Mouse (Mus musculus) limb, embryonic 15.5 days (tissue): Measurements from ENCODE around the gene Vmn2r108. TPM values are rescaled to one million over a fixed set of nuclear protein-coding genes. Genes with fewer than 3 reads are reported as not detected.
"Not testable (repeated sequence)": the region's sequence is repeated elsewhere in the genome, so short reads cannot be mapped to it uniquely, and the experiment has no call there.

Experiments used
- ATAC-seq: fragments of 200-750 bp; cut with Nextera tagmentation; 2 replicates; pipeline ENCODE4 v1.8.0; 2017; ENCODE audit warnings: low read depth, moderate TSS enrichment; ENCODE audit not compliant: insufficient number of reproducible peaks, low FRiP score, low TSS enrichment
- H3K27ac ChIP-seq: fragments of 300-500 bp; sonication (generic); 2 replicates; pipeline ENCODE4 v1.5.1; 2015; ENCODE audit warnings: moderate library complexity, mild to moderate bottlenecking, inconsistent platforms
- H3K27me3 ChIP-seq: fragments of 300-500 bp; sonication (generic); 2 replicates; pipeline ENCODE4 v1.6.1; 2015; ENCODE audit warnings: inconsistent platforms
- H3K36me3 ChIP-seq: fragments of 300-500 bp; sonication (generic); 2 replicates; pipeline ENCODE4 v1.6.1; 2015; ENCODE audit warnings: inconsistent platforms
- H3K4me1 ChIP-seq: fragments of 300-500 bp; sonication (generic); 2 replicates; pipeline ENCODE4 v1.6.1; 2015; ENCODE audit warnings: inconsistent platforms
- H3K4me2 ChIP-seq: fragments of 300-500 bp; sonication (generic); 2 replicates; pipeline ENCODE4 v1.6.1; 2015; ENCODE audit warnings: mild to moderate bottlenecking, inconsistent platforms
- H3K4me3 ChIP-seq: fragments of 300-500 bp; sonication (generic); 2 replicates; pipeline ENCODE4 v1.5.1; 2015; ENCODE audit warnings: mild to moderate bottlenecking, inconsistent platforms
- H3K9ac ChIP-seq: fragments of 300-500 bp; sonication (generic); 2 replicates; pipeline ENCODE4 v1.6.1; 2015; ENCODE audit warnings: inconsistent platforms
- H3K9me3 ChIP-seq: fragments of 300-500 bp; sonication (generic); 2 replicates; pipeline ENCODE4 v1.6.1; 2016; ENCODE audit warnings: inconsistent platforms
- WGBS: fragments of 180-500 bp; shearing (Covaris S2); methylation state at CpG from one replicate; pipeline ENCODE4 v1.1.7; 2015; 5-methylcytosine and 5-hydroxymethylcytosine counted together
- polyA plus RNA-seq: library from polyadenylated mRNA; unstranded; fragments of >200 nt; fragmentation: Nextera tagmentation; extraction: Ambion mirVana; gene quantifications from 2 replicates; pipeline ENCODE4 v1.2.1, GENCODE M21; 2015

The Vmn2r108 gene
- not detected in 2 replicates for polyA plus RNA-seq

DNA sequence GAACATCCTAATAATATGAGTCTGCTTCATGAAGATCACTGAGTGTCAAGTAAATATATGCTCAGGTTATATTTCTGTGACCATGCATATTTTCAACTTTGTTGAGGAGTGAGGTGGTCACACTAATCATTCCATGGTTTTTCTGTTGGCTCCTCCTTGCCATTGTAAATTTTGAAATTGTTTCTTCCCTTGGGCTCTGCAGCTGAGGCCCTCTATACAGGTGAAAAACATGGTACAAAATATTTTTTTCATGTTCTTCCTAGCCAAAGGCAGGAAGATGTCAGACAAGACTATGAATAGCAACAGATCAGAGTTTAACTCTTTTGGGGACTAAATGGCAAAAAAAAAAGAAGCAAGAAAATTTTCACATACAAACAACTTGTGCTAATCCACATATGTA, at the start of gene Vmn2r108:
Gene Vmn2r108 (minus strand): TSS at position 101 of the 400 bp plus-strand sequence.
- no peak within 1 kb of the TSS for H3K4me2 ChIP-seq
- no peaks in the 10 kb centered on the region for H3K27me3 ChIP-seq
- no peaks in the 10 kb centered on the region for H3K4me1 ChIP-seq
- H3K36me3 ChIP-seq = no peaks in the 10 kb centered on the region
- H3K27ac ChIP-seq = no peak within 1 kb of the TSS
- H3K4me3 ChIP-seq = no peak within 1 kb of the TSS
- no peaks in the 10 kb centered on the region for H3K9me3 ChIP-seq
- H3K9ac ChIP-seq = no peak within 1 kb of the TSS
- ATAC-seq = no peak

DNA sequence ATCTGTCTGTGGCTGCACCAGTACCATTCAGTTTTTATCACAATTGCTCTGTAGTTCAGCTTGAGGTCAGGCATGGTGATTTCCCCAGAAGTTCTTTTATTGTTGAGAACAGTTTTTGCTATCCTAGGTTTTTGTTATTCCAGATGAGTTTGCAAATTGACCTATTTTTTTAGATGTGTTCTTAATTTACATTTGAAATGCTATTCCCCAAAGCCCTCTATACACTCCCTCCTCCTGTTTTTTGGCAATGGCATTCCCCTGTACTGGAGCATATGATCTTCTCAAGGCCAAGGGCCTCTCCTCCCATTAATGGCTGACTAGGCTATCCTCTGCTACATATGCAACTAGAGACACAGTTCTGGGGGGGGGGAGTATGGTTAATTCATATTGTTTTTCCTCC, 27.1 kb upstream of the Vmn2r108 start:
- H3K9ac ChIP-seq, ATAC-seq, H3K4me2 ChIP-seq, H3K27ac ChIP-seq, H3K27me3 ChIP-seq, H3K36me3 ChIP-seq, H3K4me1 ChIP-seq, H3K9me3 ChIP-seq, H3K4me3 ChIP-seq: not testable (repeated sequence)

DNA sequence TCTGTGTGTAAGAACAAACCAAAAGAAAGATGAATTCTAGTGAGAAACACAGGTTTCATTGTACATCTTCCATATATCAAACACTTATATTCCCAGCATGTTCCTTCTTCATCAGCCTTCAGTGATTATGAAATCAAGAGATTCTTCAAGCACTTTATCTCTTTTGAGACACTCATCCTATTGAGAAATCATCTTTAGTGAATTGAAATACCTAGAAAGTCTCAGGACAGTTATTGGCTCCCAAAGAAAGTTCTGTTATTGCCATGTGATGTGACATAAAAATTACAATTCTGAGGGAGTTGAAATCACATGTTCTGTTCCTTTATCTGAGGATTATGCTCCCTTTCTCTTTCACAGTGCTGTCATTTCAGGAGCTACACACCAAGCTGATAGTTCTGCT, 16.7 kb upstream of the Vmn2r108 start, which contains the start of gene Vmn1r225:
Gene Vmn1r225 (plus strand): TSS at position 301 of the 400 bp plus-strand sequence.
- no peak within 1 kb of the TSS for H3K4me2 ChIP-seq
- no peak for ATAC-seq
- no peaks in the 10 kb centered on the region for H3K27me3 ChIP-seq
- no peaks in the 10 kb centered on the region for H3K4me1 ChIP-seq
- no peak within 1 kb of the TSS for H3K27ac ChIP-seq
- no peak within 1 kb of the TSS for H3K4me3 ChIP-seq
- H3K9me3 ChIP-seq = no peaks in the 10 kb centered on the region
- no peaks in the 10 kb centered on the region for H3K36me3 ChIP-seq
- H3K9ac ChIP-seq = no peak within 1 kb of the TSS

DNA sequence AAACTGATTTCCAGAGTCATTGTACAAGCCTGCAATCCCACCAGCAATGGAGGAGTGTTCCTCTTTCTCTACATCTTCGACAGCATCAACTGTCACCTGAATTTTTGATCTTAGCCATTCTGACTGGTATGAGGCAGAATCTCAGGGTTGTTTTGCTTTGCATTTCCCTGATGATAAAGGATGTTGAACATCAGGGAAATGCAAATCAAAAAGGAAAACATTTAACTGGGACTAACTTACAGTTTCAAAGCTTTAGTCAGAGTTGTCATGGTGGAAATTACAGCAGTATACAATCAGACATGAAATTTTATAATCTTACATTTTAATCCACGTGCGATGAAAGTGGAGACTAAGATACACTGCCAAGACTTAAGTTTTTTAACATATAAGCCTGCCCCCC, 7.8 kb downstream of the Vmn2r108 start:
- ATAC-seq = no peak
- Histone ChIP-seq H3K4me2 (no peak overlapping the region), H3K9ac (no peak overlapping the region), H3K4me3 (no peak overlapping the region), H3K27ac (no peak overlapping the region), H3K9me3 (no peaks in the 10 kb centered on the region), H3K4me1 (no peaks in the 10 kb centered on the region), H3K27me3 (no peaks in the 10 kb centered on the region), H3K36me3 (no peaks in the 10 kb centered on the region)
- 67% methylated on average over 3 of the region's 3 CpGs for WGBS

DNA sequence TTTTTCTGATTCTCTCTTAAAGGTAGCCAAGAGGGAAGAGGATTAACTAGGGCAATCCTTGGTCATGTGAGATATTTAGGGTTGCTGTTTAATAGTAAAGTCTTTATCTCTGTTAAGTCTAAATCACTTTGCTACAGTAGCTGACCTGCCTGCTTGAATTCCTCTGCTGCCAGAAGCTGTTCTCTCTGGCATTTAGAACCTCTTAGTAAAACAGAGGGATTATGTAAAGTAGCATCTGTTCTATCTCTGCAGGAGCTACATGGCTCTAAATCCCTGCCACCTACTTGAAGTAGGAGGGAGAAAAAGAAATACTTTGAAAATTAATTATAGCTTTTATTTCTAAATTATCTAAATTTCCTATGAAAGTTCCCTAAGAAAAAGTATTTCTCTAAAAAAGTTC, 41.9 kb downstream of the Vmn2r108 start:
- Histone ChIP-seq H3K4me3 (no peak overlapping the region), H3K9ac (no peak overlapping the region), H3K36me3 (no peaks in the 10 kb centered on the region), H3K4me2 (no peak overlapping the region), H3K9me3 (peaks cover 3% of the 10 kb centered on the region; the same call in 1 of the 2 replicates), H3K27ac (no peak overlapping the region), H3K4me1 (no peaks in the 10 kb centered on the region), H3K27me3 (no peaks in the 10 kb centered on the region)
- no peak for ATAC-seq

DNA sequence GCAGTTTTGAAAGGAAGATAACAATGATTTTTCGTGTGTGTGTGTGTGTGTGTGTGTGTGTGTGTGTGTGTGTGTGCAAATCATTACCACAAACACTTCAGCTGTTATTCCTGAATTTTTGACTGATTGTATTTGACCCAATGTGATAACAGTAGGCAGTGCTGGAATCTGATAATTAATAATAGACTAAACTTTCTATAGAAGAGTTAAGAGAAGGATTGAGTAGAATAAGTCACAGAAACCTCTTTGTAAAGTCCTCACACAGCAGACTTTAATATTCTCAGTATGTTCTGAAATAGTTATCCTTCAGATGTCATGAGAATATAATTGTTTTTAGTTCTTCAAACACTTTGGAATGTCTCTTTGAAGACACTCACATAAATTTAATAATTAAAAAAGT, 67.3 kb downstream of the Vmn2r108 start, which contains the start of gene Vmn1r224:
Gene Vmn1r224 (plus strand): TSS at position 301 of the 400 bp plus-strand sequence.
- Histone ChIP-seq H3K4me2 (no peak within 1 kb of the TSS), H3K9ac (no peak within 1 kb of the TSS), H3K9me3 (no peaks in the 10 kb centered on the region; the same call in 1 of the 2 replicates), H3K27me3 (no peaks in the 10 kb centered on the region), H3K36me3 (no peaks in the 10 kb centered on the region), H3K4me3 (no peak within 1 kb of the TSS), H3K4me1 (no peaks in the 10 kb centered on the region), H3K27ac (no peak within 1 kb of the TSS)
- no peak for ATAC-seq
- 17% methylated on average over 1 of the region's 1 CpGs for WGBS

Other genes starting within 250 kb of the Vmn2r108 start
- gene Vmn2r105, start 246.3 kb downstream of the Vmn2r108 start, polyA plus RNA-seq = not detected in 2 replicates
- not detected in 2 replicates for gene Vmn2r106, start 195.8 kb downstream of the Vmn2r108 start, polyA plus RNA-seq
- gene Vmn2r107, start 136.1 kb downstream of the Vmn2r108 start, polyA plus RNA-seq = not detected in 2 replicates
- not detected in 2 replicates for gene Vmn1r224, start 67.2 kb downstream of the Vmn2r108 start, polyA plus RNA-seq
- gene Vmn1r225, start 16.8 kb upstream of the Vmn2r108 start, polyA plus RNA-seq = not detected in 2 replicates
- not detected in 2 replicates for gene Vmn2r109, start 83.4 kb upstream of the Vmn2r108 start, polyA plus RNA-seq
- 0.01 TPM in 1 of 2 replicates, not detected in the other for gene Vmn2r110, start 115.1 kb upstream of the Vmn2r108 start, polyA plus RNA-seq
- gene Fpr-rs3, start 143.5 kb upstream of the Vmn2r108 start, polyA plus RNA-seq = not detected in 2 replicates
- gene Vmn1r226, start 201.5 kb upstream of the Vmn2r108 start, polyA plus RNA-seq = not detected in 2 replicates
- gene Vmn1r227, start 248.5 kb upstream of the Vmn2r108 start, polyA plus RNA-seq = not detected in 2 replicates